Mouse (Mus musculus) urinary bladder, postnatal 36 days (tissue): Measurements from ENCODE around the gene Olfr412.

Experiments used
- DNase-seq, 2 experiments: peaks; one replicate each; pipeline ENCODE4 v3.0.0; 2022; ENCODE audit warnings: low spot score in 2 of 2, mixed read lengths in 1 of 2

Gene Olfr412

GRCm38 (mm10) chr11:74413449-74413972, 51.6 kb downstream of the Olfr412 start:
- DNase-seq = peak in 1 of 2 experiments; percentile 26

DNA sequence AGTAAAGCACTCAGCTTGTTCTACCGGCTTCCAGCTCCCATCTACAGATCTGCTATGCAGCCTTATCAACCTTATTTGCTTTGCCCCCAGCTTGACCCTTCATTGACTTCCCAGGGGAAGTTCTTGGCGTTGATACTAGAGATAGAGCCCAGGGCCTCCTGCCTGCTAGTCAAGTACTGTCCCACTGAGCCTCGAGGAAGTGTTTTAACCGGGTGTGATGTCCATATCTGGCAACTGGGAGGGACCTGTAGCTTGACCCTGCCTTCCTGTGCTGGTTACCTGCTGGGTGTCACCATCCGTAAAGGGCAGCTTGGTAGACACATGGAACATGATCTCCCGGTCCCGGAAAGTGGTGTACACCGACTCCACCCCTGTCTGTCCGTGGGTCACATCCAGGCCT, 52.2 kb downstream of the Olfr412 start:
- DNase-seq = peak; percentile 58 to 67

DNA sequence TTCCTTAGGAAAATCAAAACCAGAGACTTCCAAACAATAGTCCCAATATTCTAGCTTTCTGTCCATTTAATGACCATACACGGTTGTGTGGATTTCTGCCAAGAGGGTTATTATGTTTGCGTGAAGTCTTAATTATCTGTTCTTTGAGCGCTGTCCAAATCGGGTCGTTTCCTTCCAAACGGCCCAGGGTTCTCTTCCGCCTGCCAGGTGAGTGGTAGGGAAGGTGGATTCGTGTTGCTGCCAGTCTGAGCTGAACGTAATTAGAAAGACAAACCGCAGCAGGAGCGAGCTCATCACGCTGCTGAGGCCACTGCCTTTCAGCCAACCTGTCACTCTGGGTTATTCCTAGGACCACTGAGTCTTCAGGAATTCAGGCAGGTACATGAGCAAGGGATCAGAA, 53.9 kb downstream of the Olfr412 start:
- no peak for DNase-seq
